Mouse (Mus musculus) bone marrow macrophage, adult 2 months (primary cell): Measurements from ENCODE around the gene Rngtt.

Experiments used
- CTCF ChIP-seq: IDR thresholded peaks from 2 replicates; pipeline ENCODE4 v1.5.1; 2012; ENCODE audit warnings: low read depth, mild to moderate bottlenecking, low read length, moderate library complexity
- POLR2A ChIP-seq: IDR thresholded peaks from 2 replicates; pipeline ENCODE4 v1.6.1; 2012; ENCODE audit warnings: mild to moderate bottlenecking, low read depth, low read length, borderline replicate concordance

DNA sequence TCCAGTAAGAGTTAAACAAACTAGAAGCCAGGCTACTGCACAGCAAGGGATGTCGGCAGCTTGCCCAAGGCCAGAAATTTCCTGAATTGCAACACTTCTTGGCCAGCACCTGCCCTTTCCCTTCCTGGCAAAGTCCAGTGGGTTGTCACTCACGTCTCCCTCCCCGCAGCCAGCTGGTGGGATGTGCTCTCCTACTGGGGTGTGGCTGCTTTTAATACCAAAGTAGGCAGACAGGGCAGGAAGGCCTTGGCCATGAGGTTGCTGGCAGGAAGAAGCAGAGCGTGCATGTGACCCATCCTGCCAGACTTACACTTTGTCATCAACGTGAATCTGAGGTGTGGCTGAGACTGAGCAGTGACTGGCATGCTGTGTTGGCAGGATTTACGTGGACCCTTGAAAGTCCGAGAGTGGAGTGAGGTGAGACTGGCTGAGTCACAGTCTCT, 48.8 kb upstream of the Rngtt start:
- no peak for TF ChIP-seq CTCF
- TF ChIP-seq POLR2A, result no peak
